Mouse (Mus musculus): ENCODE results near the gene Dstyk. TPM values are rescaled to one million over a fixed set of nuclear protein-coding genes. Genes with fewer than 3 reads are reported as not detected.
"Not testable (repeated sequence)": the region's sequence is repeated elsewhere in the genome, so short reads cannot be mapped to it uniquely, and the experiment has no call there.

Gene Dstyk
- polyA plus RNA-seq, 1 experiment from 2014 or later = 10.6 TPM

DNA sequence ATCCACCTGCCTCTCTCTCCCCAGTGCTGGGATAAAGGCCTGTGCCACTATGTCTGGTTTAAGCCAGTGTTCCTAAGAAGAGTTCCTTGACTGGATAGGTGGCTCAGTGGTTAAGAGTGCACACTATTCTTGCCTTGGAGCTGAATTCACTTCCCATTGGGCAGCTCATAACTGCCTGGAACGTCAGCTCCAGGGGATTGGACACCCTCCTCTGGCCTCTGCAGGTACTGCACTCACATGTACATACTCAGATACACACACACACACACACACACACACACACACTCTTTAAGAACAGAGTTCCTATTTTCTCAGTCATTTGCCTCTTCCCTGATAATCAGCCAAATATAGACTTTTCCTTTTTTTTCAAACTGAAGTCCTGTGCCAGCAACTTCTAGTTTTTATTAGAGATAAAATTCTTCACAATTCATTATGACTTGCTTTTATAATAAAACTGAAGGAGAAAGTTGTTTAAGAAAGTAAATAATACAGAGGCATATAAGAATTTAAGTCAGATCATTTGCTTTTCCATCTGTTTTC, 23.6 kb downstream of the Dstyk start:
- 88% methylated on average over 1 of the region's 1 CpGs for WGBS
- ATAC-seq (ENCODE audit: low FRiP score, low TSS enrichment) = no peak

GRCm38 (mm10) chr1:132449742-132450141, 32.4 kb downstream of the Dstyk start:
- Histone ChIP-seq H3K4me3 (replicated peaks; ENCODE audit: low read depth, low read length) (no peak overlapping the region), H3K4me1 (ENCODE audit: control insufficient read depth, insufficient read depth, low read length) (no peaks in the 10 kb centered on the region), H3K9ac (replicated peaks; ENCODE audit: low read length) (no peak overlapping the region), H3K4me2 (ENCODE audit: low read length) (no peak overlapping the region), H3K27ac (replicated peaks; ENCODE audit: low read depth, low read length) (no peak overlapping the region), H3K9me3 (ENCODE audit: control insufficient read depth, low read length) (no peaks in the 10 kb centered on the region), H3K36me3 (ENCODE audit: control insufficient read depth, insufficient read depth, low read length) (peaks cover 59% of the 10 kb centered on the region), H3K27me3 (ENCODE audit: control insufficient read depth, insufficient read depth, low read length) (no peaks in the 10 kb centered on the region)
- ATAC-seq (ENCODE audit: low FRiP score, low TSS enrichment) (no peak), DNase-seq (no peak)
- 88% methylated on average over 7 of the region's 7 CpGs for WGBS

More for the DNA sequence above, 23.6 kb downstream of the Dstyk start:
- Histone ChIP-seq H3K9me3 (ENCODE audit: control insufficient read depth, low read length) (no peaks in the 10 kb centered on the region), H3K4me3 (replicated peaks; ENCODE audit: low read depth, low read length) (no peak overlapping the region), H3K4me2 (ENCODE audit: low read length) (no peak overlapping the region), H3K27me3 (ENCODE audit: control insufficient read depth, insufficient read depth, low read length) (no peaks in the 10 kb centered on the region), H3K36me3 (ENCODE audit: control insufficient read depth, insufficient read depth, low read length) (peaks cover 38% of the 10 kb centered on the region), H3K9ac (replicated peaks; ENCODE audit: low read length) (no peak overlapping the region), H3K4me1 (ENCODE audit: control insufficient read depth, insufficient read depth, low read length) (no peaks in the 10 kb centered on the region), H3K27ac (replicated peaks; ENCODE audit: low read depth, low read length) (no peak overlapping the region)
- DNase-seq = no peak

DNA sequence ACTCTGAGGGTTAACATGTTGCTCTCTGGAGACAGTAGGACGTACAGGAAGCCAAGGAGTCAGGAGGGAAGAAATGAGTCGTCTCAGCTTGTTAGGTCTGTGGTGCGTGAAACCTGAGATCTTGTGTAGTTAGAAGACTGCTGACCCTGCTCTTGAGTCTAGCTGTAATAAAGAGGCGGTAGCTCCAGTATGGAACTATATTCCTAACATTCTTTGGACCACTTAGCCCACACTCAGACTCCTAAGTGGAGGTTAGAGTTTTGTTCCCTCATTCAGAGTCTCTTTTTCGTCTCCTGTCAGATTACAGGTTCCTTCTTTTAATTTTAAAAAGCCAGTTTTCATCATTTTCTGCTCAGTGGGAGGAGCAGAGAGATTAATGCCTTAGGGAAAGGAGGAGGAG, 47.3 kb downstream of the Dstyk start:
- 93% methylated on average over 5 of the region's 5 CpGs for WGBS
- H3K36me3 ChIP-seq (ENCODE audit: control insufficient read depth, insufficient read depth, low read length) = peaks cover 59% of the 10 kb centered on the region
- H3K4me3 ChIP-seq (replicated peaks; ENCODE audit: low read depth, low read length) = no peak overlapping the region
- H3K4me1 ChIP-seq (ENCODE audit: control insufficient read depth, insufficient read depth, low read length) = no peaks in the 10 kb centered on the region
- H3K27ac ChIP-seq (replicated peaks; ENCODE audit: low read depth, low read length) = no peak overlapping the region
- no peaks in the 10 kb centered on the region for H3K9me3 ChIP-seq (ENCODE audit: control insufficient read depth, low read length)
- H3K4me2 ChIP-seq (ENCODE audit: low read length) = no peak overlapping the region
- H3K27me3 ChIP-seq (ENCODE audit: control insufficient read depth, insufficient read depth, low read length) = no peaks in the 10 kb centered on the region
- no peak for ATAC-seq (ENCODE audit: low FRiP score, low TSS enrichment)
- no peak for DNase-seq
- no peak overlapping the region for H3K9ac ChIP-seq (replicated peaks; ENCODE audit: low read length)

- no peak for DNase-seq
Observed at GRCm38 (mm10) chr1:132468926-132469325, 51.6 kb downstream of the Dstyk start.

DNA sequence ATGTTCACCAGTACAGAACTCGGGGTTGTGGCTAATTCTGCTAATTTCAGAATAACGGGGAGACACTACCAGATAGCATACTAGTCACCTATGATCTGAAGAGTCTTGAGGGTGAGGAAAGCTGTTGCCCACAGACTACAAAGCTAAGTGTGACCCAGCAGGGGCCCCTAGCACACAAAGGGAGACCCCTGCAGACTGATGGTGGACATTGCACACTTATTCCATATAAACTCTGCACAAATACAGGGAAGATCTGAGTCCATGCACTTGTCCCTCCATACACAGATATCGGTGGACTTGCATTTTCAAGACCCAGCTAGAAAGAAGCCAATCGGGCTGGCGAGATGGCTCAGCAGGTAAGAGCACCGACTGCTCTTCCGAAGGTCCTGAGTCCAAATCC, 52.2 kb downstream of the Dstyk start:
- Histone ChIP-seq H3K27ac (replicated peaks; ENCODE audit: low read depth, low read length) (no peak overlapping the region), H3K4me2 (ENCODE audit: low read length) (no peak overlapping the region), H3K4me1 (ENCODE audit: control insufficient read depth, insufficient read depth, low read length) (no peaks in the 10 kb centered on the region), H3K4me3 (replicated peaks; ENCODE audit: low read depth, low read length) (no peak overlapping the region), H3K27me3 (ENCODE audit: control insufficient read depth, insufficient read depth, low read length) (no peaks in the 10 kb centered on the region), H3K9ac (replicated peaks; ENCODE audit: low read length) (no peak overlapping the region), H3K36me3 (ENCODE audit: control insufficient read depth, insufficient read depth, low read length) (peaks cover 23% of the 10 kb centered on the region), H3K9me3 (ENCODE audit: control insufficient read depth, low read length) (no peaks in the 10 kb centered on the region)
- ATAC-seq (ENCODE audit: low FRiP score, low TSS enrichment) (no peak), DNase-seq (no peak)
- 92% methylated on average over 7 of the region's 7 CpGs for WGBS

More at GRCm38 (mm10) chr1:132468926-132469325, 51.6 kb downstream of the Dstyk start:
- Histone ChIP-seq H3K4me2 (ENCODE audit: low read length) (no peak overlapping the region), H3K9me3 (ENCODE audit: control insufficient read depth, low read length) (no peaks in the 10 kb centered on the region), H3K36me3 (ENCODE audit: control insufficient read depth, insufficient read depth, low read length) (peaks cover 29% of the 10 kb centered on the region), H3K9ac (replicated peaks; ENCODE audit: low read length) (no peak overlapping the region), H3K4me3 (replicated peaks; ENCODE audit: low read depth, low read length) (no peak overlapping the region), H3K27me3 (ENCODE audit: control insufficient read depth, insufficient read depth, low read length) (no peaks in the 10 kb centered on the region), H3K4me1 (ENCODE audit: control insufficient read depth, insufficient read depth, low read length) (no peaks in the 10 kb centered on the region), H3K27ac (replicated peaks; ENCODE audit: low read depth, low read length) (no peak overlapping the region)
- ATAC-seq (ENCODE audit: low FRiP score, low TSS enrichment) = no peak

DNA sequence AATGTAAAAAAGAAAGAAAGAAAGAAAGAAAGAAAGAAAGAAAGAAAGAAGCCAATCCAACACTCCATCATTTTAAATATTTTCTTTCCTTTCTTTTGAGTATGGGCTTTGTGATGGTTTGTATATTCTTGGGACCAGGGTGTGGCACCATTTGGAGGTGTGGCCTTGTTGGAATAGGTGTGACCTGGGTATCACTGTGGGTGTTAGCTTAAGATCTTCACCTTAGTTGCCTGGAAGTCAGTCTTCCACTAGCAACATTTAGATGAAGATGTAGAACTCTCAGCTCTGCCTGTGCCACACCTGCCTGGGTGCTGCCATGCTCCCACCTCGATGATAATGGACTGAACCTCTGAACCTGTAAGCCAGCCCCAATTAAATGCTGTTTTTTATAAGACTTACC, 52.7 kb downstream of the Dstyk start:
- not testable (repeated sequence) for ATAC-seq (ENCODE audit: low FRiP score, low TSS enrichment); H3K9ac ChIP-seq (replicated peaks; ENCODE audit: low read length); DNase-seq; H3K4me1 ChIP-seq (ENCODE audit: control insufficient read depth, insufficient read depth, low read length); H3K9me3 ChIP-seq (ENCODE audit: control insufficient read depth, low read length); H3K27me3 ChIP-seq (ENCODE audit: control insufficient read depth, insufficient read depth, low read length); H3K4me3 ChIP-seq (replicated peaks; ENCODE audit: low read depth, low read length); H3K4me2 ChIP-seq (ENCODE audit: low read length); H3K27ac ChIP-seq (replicated peaks; ENCODE audit: low read depth, low read length)
- peaks cover 18% of the 10 kb centered on the region for H3K36me3 ChIP-seq (ENCODE audit: control insufficient read depth, insufficient read depth, low read length)
- WGBS = 93% methylated on average over 1 of the region's 1 CpGs

DNA sequence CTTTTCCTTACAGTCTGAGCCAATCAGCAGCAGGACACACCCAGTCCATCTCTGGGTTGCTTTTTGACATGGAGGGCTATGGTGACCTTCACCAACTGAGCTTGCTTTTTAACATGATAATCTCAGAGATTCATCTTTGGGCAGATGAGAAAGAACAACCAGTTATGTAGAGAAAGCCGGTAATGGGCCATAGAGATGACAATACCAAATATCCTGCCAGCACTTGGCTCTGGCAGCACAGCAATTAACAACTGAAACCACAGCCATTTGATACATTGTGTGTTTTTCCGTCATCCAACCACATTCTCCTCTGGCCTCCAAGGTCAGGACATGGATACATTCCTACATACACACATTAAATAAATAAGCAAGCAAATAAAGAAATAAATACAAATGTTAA, 53.7 kb downstream of the Dstyk start:
- Histone ChIP-seq H3K4me3 (replicated peaks; ENCODE audit: low read depth, low read length) (no peak overlapping the region), H3K9me3 (ENCODE audit: control insufficient read depth, low read length) (no peaks in the 10 kb centered on the region), H3K36me3 (ENCODE audit: control insufficient read depth, insufficient read depth, low read length) (peaks cover 9% of the 10 kb centered on the region), H3K9ac (replicated peaks; ENCODE audit: low read length) (no peak overlapping the region), H3K4me1 (ENCODE audit: control insufficient read depth, insufficient read depth, low read length) (no peaks in the 10 kb centered on the region), H3K4me2 (ENCODE audit: low read length) (no peak overlapping the region), H3K27me3 (ENCODE audit: control insufficient read depth, insufficient read depth, low read length) (no peaks in the 10 kb centered on the region), H3K27ac (replicated peaks; ENCODE audit: low read depth, low read length) (no peak overlapping the region)
- 93% methylated on average over 2 of the region's 2 CpGs for WGBS
- DNase-seq (no peak), ATAC-seq (ENCODE audit: low FRiP score, low TSS enrichment) (no peak)

- Histone ChIP-seq H3K9me3 (ENCODE audit: control insufficient read depth, low read length) (no peaks in the 10 kb centered on the region), H3K27ac (replicated peaks; ENCODE audit: low read depth, low read length) (no peak overlapping the region), H3K4me3 (replicated peaks; ENCODE audit: low read depth, low read length) (no peak overlapping the region), H3K9ac (replicated peaks; ENCODE audit: low read length) (no peak overlapping the region), H3K4me2 (ENCODE audit: low read length) (no peak overlapping the region), H3K27me3 (ENCODE audit: control insufficient read depth, insufficient read depth, low read length) (no peaks in the 10 kb centered on the region), H3K36me3 (ENCODE audit: control insufficient read depth, insufficient read depth, low read length) (peaks cover 6% of the 10 kb centered on the region), H3K4me1 (ENCODE audit: control insufficient read depth, insufficient read depth, low read length) (no peaks in the 10 kb centered on the region)
- ATAC-seq (ENCODE audit: low FRiP score, low TSS enrichment) (no peak), DNase-seq (no peak)
- WGBS = 92% methylated on average over 5 of the region's 5 CpGs
Observed at GRCm38 (mm10) chr1:132471499-132471898, 54.1 kb downstream of the Dstyk start.

GRCm38 (mm10) chr1:132472537-132472936, 55.2 kb downstream of the Dstyk start:
- no peak overlapping the region for H3K4me3 ChIP-seq (replicated peaks; ENCODE audit: low read depth, low read length)
- no peaks in the 10 kb centered on the region for H3K36me3 ChIP-seq (ENCODE audit: control insufficient read depth, insufficient read depth, low read length)
- no peak overlapping the region for H3K4me2 ChIP-seq (ENCODE audit: low read length)
- DNase-seq (peak; percentile 48), ATAC-seq (ENCODE audit: low FRiP score, low TSS enrichment) (no peak)
- no peak overlapping the region for H3K27ac ChIP-seq (replicated peaks; ENCODE audit: low read depth, low read length)
- no peaks in the 10 kb centered on the region for H3K27me3 ChIP-seq (ENCODE audit: control insufficient read depth, insufficient read depth, low read length)
- 64% methylated on average over 5 of the region's 5 CpGs for WGBS
- H3K9ac ChIP-seq (replicated peaks; ENCODE audit: low read length) = no peak overlapping the region
- H3K4me1 ChIP-seq (ENCODE audit: control insufficient read depth, insufficient read depth, low read length) = no peaks in the 10 kb centered on the region
- H3K9me3 ChIP-seq (ENCODE audit: control insufficient read depth, low read length) = no peaks in the 10 kb centered on the region
